Mouse (Mus musculus): ENCODE measurements around the gene Zfp106.
"Not testable (repeated sequence)": the region's sequence is repeated elsewhere in the genome, so short reads cannot be mapped to it uniquely, and the experiment has no call there.

The Zfp106 gene

DNA sequence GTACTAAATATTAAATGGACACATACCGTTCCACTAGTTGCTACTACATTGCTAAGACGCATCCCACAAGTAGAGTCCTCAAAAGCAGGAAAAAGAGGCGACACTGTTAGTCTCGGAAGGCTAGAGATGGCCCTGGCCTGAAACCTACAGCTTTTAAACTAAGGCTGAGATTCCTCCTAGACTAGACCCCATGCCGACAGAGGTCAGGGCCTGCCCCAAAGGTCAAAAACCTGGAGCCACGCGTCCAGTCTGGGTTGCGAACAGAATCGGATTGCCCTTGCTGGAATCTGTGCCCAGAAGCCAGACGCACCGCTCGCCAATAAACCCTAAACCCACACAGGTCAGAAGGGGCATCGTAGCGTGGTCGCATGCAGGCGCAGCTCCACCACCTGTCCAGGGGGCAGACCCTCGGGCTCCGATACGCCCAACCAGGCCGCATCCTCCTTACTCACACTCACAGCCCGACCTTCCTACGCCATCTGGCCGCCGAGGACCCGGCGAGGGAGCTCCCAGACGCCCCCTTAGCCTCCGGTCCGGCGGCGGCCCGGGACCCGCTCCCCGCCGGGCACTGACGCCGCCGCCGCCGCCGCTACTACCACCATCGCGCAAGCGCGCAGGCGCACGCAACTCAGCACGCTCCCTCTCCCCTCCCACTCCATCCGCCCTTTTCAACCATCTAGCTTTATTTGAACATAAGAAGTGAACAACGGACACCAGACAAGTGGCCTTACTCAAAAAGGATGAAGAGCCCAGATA, at the start of gene Zfp106:
TSS of gene Zfp106 (minus strand) at position 609 of the 756 bp plus-strand sequence.
- DNase-seq (ENCODE audit: low spot score in 2 of 2) = peak; percentile 79 to 83

DNA sequence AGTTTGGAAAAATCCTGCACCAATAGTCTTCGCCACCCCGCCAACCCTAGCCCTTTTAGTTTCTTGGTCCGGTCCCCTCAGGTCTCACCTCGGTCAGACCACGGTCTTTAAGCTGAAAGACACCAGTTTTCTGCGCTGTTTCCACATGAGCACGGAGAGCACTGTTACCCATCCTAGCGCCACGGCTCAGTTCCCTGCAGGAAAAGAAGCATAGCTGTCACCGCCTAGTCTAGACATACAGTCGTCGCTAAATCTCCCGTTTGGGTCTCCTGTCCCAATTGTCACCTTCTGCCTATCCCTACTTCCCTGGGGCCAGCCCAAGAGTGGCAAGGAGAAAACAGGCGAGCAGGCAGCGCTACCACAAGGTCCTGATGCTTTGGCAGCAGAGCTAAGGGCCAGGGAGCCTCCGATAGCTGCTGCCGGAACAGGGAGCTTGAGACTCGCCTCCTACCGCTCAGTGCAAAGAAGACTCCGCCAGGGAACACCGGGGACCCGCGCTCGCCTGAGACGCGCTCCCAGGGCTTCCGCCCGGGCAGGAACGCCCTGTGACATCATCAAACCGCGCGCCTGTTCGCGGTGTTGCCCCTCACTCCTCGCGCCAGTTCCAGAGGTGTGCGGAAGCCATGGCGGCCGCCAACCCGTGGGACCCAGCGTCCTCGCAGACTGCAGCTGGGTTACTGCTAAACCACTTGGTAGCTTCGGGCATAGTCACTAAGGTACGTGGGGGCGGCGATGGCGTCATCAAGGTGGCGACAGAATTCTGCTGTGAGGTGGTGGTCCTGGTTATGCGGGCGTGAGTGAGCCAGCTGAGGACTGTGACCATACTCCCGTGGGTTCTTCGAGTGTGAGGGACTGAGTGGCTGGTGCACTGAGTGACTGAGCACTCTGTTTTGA, 45.4 kb upstream of the Zfp106 start, which contains the start of the genes Haus2 and Lrrc57:
TSS of gene Haus2 (plus strand) at position 554 of the 894 bp plus-strand sequence.
TSS of gene Lrrc57 (minus strand) at position 691 of the 894 bp plus-strand sequence.
- DNase-seq (ENCODE audit: low spot score in 2 of 2) = peak; percentile 86 to 94

DNA sequence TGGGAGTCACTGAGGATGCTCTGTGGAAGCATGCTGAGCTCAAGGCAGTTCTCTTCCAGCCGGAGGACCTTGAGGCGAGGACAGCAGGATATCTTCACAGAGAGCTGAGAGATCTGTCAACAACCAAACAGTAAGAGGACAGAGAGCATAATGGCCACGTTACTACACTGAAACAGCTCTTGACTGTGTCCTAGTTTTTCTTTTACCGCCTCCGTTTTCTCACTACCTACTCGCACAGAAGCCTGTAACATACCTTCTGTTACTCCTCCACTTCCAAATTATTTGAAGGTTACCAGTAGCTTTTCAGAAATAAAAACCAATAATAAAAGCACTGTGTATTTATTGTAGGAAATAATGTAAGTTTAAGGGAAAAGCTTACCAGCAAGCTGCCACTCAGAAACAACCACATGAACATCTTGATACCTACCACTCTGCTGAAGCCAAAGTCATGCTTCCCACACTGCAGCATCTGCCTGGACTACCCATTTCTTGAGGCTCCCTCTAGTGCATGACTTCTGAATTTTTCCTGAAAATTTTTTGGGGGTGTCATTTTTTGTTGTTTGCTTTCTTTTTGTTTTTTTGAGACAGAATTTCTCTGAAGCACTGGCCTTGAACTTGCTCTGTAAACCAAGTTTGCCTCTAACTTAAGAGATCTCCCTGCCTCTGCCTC, 42.5 kb upstream of the Zfp106 start:
- no peak for DNase-seq (ENCODE audit: low spot score in 2 of 2)

DNA sequence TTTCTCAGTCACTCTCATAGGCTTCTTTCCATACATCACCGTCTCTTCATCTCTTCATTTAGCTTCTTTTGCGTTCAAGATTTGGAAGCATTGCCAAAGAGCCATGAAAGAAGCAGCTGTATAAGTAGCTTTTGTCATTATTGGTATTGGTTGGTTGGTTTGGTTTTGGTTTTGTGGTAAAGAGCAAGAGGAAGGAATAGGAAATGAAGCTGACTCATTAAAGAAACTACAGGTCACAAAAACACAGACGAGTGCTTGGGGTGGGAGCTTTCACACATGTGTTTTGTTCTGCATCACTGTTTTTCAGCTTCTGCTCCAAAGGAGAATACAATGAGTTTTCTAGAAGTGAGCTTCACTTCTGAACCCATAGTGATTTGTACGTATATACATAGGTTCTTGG, 35.9 kb upstream of the Zfp106 start:
- no peak for DNase-seq (ENCODE audit: low spot score in 2 of 2)

DNA sequence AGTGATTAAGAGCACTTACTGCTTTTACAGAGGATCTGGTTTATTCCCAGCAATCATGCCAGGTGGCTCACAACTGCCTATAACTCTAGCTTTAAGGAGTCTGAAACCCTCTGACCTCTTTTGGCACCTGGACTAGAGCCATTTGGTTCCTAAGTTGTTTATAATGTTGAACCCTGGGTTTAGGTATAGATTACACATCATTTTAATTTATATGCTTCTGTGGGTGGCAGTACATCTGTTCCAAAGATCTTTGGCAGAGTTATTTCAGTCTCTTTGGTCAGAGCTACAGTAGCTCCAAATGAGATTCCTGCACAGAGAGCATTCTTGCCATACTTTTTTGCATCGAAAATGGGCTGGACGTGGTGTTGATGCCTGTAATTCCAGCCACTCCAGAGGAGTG, 34.1 kb upstream of the Zfp106 start:
- DNase-seq (ENCODE audit: low spot score in 2 of 2) = no peak

DNA sequence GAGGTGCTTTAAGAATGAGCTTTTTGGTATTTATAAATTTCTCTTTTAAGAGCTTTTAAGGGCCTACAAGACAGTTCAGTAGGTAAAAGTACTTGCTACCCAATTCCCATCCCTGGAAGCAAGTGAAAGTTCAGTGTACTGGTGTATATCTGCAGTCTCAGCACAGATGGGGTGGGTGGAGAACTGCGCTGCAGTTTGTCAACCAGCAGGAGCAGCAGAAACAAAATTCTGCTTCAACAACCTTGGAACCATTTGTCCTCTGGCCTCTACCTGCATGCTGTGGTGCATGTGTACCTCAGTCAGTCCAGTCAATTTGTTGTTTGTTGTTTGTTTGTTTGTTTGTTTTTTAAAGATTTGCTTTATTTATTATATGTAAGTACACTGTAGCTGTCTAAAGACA, 28.6 kb upstream of the Zfp106 start:
- DNase-seq (ENCODE audit: low spot score in 2 of 2) = no peak

DNA sequence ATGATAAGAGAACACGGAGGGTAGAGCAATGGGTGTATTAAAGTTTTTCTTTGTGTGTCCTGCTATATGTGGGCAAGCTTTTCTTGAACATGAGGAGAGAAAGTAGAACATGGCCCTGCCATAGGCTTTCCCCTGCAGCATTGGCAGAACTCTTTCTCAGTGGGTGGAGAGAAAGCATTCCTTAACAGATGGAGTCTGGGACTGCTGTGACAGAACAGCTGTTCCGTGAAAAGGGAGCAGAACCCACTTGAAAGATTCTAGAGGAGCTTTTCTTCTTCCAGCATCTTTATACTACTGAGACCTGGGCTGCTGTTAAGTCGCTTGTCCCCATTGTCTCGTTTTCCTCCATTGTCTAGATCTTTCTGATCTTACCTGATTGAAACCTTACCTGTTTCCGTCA, 26.1 kb upstream of the Zfp106 start:
- no peak for DNase-seq (ENCODE audit: low spot score in 2 of 2)

DNA sequence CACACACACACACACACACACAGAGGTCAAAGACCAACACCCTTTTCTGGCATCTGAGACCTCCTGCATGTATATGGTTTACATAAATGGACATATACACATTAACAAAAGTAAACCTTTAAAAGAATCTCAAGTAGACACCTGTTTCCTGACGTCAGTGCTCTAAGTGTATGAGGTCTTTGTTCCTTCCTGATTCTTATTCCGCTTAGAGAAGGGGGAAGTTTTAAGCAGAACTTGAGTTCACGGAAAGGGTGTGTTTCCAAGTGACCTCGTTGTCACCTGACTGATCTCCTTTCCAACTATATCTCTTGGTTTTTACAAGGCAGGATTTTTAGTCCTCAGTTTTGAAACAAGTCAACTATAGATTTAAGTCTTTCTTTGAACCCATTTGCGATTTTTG, 14.6 kb upstream of the Zfp106 start:
- no peak for DNase-seq (ENCODE audit: low spot score in 2 of 2)

DNA sequence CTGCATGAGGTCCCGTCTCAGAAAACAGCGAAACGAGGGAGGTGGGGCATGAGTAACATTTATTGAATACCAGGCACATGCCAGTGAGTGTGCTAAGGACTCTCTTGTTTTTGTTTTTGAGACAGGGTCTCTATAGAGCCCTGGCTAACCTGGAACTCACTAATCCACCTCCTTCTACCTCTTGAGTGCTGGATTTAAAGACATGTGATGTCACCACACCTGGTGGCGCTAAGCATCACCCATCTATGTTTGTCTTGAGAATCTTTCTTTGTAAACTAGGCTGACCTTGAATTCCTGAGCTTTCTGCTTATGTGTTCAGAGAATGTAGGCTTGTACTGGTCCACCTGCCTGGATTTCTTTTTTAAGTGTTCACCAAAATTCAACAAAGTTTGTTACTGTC, 14.2 kb upstream of the Zfp106 start:
- DNase-seq (ENCODE audit: low spot score in 2 of 2) = no peak

DNA sequence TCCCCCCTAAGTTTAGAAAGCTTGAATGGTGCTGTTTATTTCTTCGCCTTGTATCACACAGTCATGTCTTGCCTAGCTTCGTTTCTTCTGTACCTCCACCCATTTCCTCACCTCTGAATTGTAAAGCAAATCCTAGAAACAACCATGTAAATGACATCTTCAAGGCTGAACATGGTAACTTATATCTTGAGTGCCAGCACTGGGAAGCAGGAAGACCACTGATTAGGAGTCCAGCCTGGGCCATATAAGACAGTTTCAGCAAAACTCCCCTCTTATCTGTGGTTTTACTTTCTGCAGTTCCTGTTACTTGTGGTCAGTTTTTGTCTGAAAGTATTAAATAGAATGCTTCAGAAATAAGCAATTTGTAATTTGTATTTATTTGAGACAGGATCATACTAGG, 12.3 kb upstream of the Zfp106 start:
- no peak for DNase-seq (ENCODE audit: low spot score in 2 of 2)

DNA sequence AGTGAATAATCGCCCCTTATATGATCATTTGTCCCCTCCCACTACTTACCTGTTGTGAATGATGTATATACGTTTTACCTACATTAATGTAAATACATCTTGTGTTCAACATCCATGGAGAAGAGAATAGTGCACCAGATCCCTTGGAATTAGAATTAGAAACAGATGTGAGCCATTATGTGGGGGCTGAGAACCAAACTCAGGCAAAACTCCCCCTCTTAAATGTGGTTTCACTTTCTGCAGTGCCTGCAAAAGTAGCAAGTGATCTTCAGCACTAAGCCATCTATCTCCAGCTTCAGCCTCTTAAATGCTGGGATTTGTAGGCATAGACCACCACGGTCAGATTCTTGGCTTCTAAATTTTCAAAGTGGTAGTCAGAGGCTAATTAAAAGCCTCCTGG, 11.5 kb upstream of the Zfp106 start:
- DNase-seq (ENCODE audit: low spot score in 2 of 2) = no peak

DNA sequence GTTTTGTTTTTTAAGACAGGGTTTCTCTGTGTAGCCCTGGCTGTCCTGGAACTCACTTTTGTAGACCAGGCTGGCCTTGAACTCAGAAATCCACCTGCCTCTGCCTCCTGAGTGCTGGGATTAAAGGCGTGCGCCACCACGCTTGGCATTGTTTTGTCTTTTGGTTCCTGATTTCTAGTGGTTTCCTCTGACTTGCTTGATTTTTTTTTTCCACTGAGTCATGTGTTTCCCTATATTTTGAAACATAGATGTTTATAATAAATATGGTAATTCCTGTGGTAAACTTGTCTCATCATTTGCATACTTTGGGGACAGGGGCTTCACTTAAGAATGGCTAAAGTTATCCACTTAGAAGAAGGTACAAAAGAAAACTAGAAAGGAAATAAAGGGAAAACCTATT, 8.5 kb upstream of the Zfp106 start:
- not testable (repeated sequence) for DNase-seq (ENCODE audit: low spot score in 2 of 2)

DNA sequence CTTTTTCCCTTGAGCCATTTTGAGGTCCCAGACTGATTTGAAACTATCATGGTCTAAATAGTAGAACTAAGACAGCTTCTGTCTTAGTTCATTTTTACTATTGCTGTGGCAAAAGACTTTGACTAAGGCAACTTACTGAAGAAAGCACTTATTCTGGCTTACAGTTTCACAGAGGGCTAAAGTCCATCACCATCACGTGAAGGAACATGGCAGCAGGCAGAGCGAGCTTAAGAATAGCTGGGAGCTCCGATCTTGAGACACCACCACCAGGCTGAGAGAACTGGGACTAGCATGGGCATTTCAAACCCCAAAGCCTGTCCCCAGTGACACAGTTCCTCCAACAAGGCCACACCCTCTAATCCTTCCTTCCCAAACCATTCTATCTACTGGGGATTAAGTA, 7.4 kb upstream of the Zfp106 start:
- DNase-seq (ENCODE audit: low spot score in 2 of 2) = no peak

DNA sequence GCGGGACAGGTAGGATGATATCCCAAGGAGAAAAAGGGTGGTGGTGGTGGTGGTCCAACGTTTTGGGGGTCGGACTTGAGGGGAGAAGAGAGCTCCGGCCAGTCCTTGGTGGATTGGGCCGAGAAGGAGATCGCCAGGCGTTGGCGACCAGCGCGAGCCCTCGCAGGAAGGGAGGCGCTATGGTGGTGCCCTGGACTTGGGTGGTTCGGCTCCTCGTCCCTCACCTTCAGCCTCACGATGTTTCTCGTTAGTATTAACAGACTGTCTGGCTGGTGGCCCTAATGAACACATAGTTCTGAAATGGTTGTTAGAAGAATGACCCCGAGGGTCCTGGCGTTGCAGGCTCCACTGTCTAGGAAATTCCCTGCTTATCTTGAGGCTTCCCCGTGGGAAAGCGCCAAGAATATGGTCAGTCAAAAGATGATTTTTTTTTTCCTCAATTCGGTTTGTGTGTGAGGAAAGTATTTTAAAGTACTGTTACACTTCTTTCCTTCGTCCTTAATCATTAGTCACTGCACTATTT, 4.2 kb upstream of the Zfp106 start:
- no peak for DNase-seq (ENCODE audit: low spot score in 2 of 2)

DNA sequence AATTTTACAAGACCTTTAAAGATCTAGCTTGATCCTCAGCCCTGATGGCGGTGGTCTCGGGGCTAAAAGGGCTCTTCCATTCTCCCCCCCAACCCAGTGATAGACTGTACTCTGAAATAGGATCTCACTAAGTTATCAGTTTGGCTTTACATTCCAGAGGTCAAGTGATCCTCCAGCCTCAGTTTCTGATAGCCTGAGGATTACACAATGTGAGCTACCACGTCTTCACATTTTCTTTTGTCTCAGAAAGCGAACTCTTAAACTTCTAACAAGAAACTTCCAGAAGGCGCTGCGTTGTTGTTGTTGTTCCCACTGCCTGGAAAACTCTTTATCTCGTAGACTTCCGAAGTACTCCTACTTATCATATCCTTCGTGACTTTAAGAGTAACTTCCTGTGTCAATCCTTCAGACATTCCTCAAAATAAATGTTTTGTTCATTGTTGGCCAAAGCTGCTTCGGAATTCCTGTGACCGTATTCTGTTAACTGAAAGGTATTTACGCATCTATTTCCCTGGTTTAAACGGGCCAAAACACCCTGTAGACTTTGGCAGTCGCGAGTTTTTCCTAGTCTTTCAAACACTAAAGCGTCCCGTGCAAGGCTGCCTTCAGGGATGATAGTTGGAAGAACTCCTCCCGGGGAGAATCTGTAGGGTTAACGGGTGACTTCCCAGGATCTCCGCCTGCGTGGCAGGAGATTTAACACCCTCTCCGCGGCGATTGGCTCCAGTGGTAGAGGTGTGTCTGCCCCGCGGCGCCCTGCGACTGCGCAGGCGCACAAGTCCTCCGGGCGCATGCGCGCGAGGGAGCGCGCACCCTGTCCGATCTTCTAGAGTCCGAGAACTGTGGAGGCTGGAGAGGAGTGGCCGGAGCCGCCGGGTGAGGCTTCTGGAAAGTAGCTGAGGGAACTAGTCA, 3.5 kb upstream of the Zfp106 start, which contains the start of gene Snap23:
TSS of gene Snap23 (plus strand) at position 786 of the 912 bp plus-strand sequence.
- peak; percentile 93 to 97 for DNase-seq (ENCODE audit: low spot score in 2 of 2)

DNA sequence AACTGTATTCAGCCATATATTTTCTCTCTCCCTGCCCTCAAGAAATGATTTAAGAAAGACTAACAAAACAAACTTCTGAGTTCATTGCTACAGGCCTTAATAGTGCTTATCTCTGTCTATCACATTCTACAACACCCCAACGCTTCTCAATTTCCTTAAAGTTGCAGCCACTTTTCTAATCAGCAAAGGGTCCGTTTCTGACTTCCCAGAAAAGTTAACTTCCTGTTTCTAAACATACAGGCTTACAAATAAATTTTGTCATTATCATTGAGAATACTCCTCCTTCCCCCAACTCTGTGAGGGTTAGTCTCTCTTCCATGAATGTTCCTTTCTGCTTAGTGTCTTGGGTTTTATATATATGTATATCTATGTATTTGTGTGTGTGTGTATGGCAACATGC, 1.7 kb upstream of the Zfp106 start:
- DNase-seq (ENCODE audit: low spot score in 2 of 2) = no peak

DNA sequence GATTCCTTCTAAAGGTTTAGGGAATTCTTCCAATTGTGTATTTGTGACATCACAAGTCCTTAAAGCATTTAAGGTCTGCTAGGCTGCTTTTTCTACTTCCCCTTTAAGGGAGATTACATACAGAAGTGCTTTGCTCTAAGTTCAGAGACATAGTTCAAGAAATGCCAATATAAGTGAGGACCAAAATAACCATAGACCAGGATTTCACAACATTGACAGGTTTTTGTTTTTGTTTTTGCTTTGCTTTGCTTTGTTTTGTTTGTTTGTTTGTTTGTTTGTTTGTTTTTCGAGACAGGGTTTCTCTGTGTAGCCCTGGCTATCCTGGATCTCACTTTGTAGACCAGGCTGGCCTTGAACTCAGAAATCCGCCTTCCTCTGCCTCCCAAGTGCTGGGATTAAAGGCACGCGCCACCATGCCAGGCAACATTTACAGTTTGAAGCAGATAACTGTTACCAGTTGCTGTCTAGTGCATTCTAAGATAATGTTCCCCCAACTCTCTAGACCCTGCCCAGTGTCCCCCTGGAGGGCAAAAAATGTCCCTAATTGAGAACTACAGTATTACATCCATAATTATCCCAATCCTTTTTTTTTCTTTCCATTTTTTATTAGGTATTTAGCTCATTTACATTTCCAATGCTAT, 1.0 kb upstream of the Zfp106 start:
- DNase-seq (ENCODE audit: low spot score in 2 of 2) = not testable (repeated sequence)

DNA sequence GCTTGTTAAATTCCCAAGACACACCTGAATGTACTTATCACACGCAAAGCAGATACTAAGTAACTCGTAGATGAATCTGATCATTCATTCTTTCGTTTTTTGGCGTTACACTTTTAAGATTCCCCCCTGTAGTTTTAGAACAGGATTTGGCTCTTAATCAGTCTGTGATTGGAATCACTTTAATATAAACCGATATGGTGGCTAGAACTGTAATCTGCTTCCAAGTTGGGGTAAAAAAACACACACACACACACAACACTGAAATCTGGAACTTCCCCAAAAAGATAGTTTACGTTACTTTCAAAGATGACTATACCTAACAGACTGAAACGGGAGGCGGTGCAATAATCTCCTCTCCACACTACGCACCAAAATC, 796 bp downstream of the Zfp106 start:
- DNase-seq (ENCODE audit: low spot score in 2 of 2) = no peak

DNA sequence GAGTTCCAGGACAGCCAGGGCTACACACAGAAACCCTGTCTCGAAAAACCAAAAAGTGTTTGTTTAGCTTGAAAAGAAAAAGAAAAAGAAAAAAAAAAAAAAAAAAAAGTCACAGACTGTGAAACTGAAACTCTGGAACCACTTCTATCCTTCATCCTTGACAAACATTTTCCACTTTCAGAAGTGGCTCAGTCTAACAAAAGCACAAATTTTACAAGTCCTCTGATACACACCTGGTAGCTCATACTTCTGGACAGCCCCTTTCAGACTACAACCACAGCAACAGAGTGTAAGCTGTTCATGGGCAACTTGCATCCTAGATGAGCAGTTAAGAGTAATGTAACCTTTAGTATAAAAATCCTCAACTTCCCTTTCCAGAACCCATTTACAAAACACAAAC, 2.1 kb downstream of the Zfp106 start:
- no peak for DNase-seq (ENCODE audit: low spot score in 2 of 2)

DNA sequence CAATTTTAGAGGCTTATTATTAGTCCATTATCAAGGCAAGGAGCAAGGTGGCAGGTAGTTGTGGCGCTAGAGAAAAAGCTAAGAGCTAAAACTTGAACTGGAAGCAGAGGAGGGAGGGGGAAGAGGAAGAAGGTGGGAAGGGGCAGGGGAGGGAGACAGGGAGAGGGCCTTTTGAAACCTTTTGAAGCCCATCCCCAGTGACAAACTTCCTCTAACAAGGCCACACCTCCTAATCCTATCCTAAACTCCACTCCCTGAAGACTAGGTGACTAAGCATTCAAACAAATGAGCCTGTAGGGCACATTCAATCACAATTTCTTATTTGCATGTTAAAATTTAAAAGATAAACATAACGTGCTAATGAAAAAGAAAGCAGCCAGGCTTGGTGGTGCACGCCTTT, 4.8 kb downstream of the Zfp106 start:
- no peak for DNase-seq (ENCODE audit: low spot score in 2 of 2)
